Mouse (Mus musculus) C2C12 (cell line): ENCODE results near the gene Pqlc2.

Source experiments
- CEBPB ChIP-seq: IDR thresholded peaks from one replicate; pipeline ENCODE4 v1.6.1; 2011; ENCODE audit warnings: low read depth, mild to moderate bottlenecking, control low read depth, moderate library complexity
- CTCF ChIP-seq: IDR thresholded peaks from one replicate; pipeline ENCODE4 v1.5.1; 2011; ENCODE audit not compliant: control insufficient read depth, insufficient read depth, insufficient read length
- FOSL1 ChIP-seq: IDR thresholded peaks from one replicate; pipeline ENCODE4 v1.8.0; 2011; ENCODE audit warnings: mild to moderate bottlenecking, low read length; ENCODE audit not compliant: poor library complexity, insufficient read depth, severe bottlenecking
- USF1 ChIP-seq: IDR thresholded peaks from one replicate; pipeline ENCODE4 v1.6.1; 2011; ENCODE audit warnings: low read depth, mild to moderate bottlenecking, control low read depth, moderate library complexity

GRCm38 (mm10) chr4:139267335-139267734, 43.2 kb downstream of the Pqlc2 start:
- TF ChIP-seq CTCF (no peak), USF1 (no peak), FOSL1 (no peak), CEBPB (no peak)
